Comparison of ENCODE assay signal across 12 mouse cellular contexts in the genomic region with DNA sequence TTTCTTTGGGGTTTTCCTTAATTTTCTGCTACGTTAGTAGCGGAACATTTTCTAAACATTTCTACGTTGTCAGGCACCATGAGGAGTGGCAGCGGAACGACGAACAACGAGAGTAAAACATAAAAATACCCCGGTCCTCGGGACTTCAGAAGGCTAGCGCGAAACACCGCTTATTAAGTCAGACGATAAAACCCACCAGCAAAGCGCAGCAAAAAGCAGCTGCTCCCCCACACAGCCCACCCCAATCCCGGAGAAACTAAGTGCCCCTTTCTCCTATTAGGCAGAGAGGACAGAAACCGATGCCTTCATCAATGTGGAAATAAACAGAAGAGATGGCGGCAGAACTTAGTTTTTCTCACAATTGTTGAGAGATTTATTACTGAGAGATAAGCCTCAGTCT. TPM values are rescaled to one million over a fixed set of nuclear protein-coding genes. Genes with fewer than 3 reads are reported as not detected.
DNase-seq lines count a peak whose midpoint lies in the region; ATAC-seq and TF ChIP-seq lines count a peak whose summit lies in the region.
"Had no signal": no experiment of that assay in that cellular context is flagged by ENCODE, and none has a peak within 500 bp of the region (broad histone marks: within the 10 kb centered on the region; RNA-seq: fewer than 3 reads in every experiment).

No protein-coding gene starts in this region.

- H3K9me3 ChIP-seq in heart, embryonic 10.5 days = no peaks in the 10 kb centered on the region
- H3K9me3 ChIP-seq in stomach, embryonic 14.5 days (ENCODE audit: control insufficient read depth, low read depth, low read length) = no peaks in the 10 kb centered on the region
- no peaks in the 10 kb centered on the region for H3K9me3 ChIP-seq in stomach, postnatal 0 days (ENCODE audit: control insufficient read depth, low read length)
- no peaks in the 10 kb centered on the region for H3K9me3 ChIP-seq in limb, embryonic 14.5 days (ENCODE audit: control insufficient read depth, low read length)

- H3K4me3 ChIP-seq in heart, embryonic 10.5 days = peak overlapping the region; percentile 43
- peak overlapping the region; percentile 18 for H3K4me3 ChIP-seq in stomach, embryonic 14.5 days (ENCODE audit: low read depth, low read length)
- no peak overlapping the region for H3K4me3 ChIP-seq in stomach, postnatal 0 days (ENCODE audit: low read depth, low read length)
- peak overlapping the region; percentile 12 for H3K4me3 ChIP-seq in limb, embryonic 14.5 days (replicated peaks; ENCODE audit: low read length)

- WGBS in heart, embryonic 10.5 days = 4% methylated on average over 17 of the region's 17 CpGs
- 2% methylated on average over 17 of the region's 17 CpGs for WGBS in stomach, embryonic 14.5 days
- 3% methylated on average over 17 of the region's 17 CpGs for WGBS in stomach, postnatal 0 days
- WGBS in limb, embryonic 14.5 days = under 1% methylated on average over 17 of the region's 17 CpGs

- no peaks in the 10 kb centered on the region for H3K36me3 ChIP-seq in heart, embryonic 10.5 days
- no peaks in the 10 kb centered on the region for H3K36me3 ChIP-seq in stomach, embryonic 14.5 days (ENCODE audit: control insufficient read depth, insufficient read depth, low read length)
- H3K36me3 ChIP-seq in stomach, postnatal 0 days (ENCODE audit: control insufficient read depth, insufficient read depth, low read length) = no peaks in the 10 kb centered on the region
- no peaks in the 10 kb centered on the region for H3K36me3 ChIP-seq in limb, embryonic 14.5 days (ENCODE audit: control insufficient read depth, insufficient read depth, low read length)

- no peak for TF ChIP-seq EP300 in stomach, postnatal 0 days (optimal IDR thresholded peaks at IDR 0.05)

- no peak for TF ChIP-seq CTCF in stomach, postnatal 0 days (IDR thresholded peaks at IDR 0.05; ENCODE audit: low read depth)

- H3K4me2 ChIP-seq in stomach, embryonic 14.5 days (replicated peaks; ENCODE audit: low read depth, low read length) = peak overlapping the region; percentile 20; the same call in 1 of the 2 replicates
- no peak overlapping the region for H3K4me2 ChIP-seq in stomach, postnatal 0 days (replicated peaks; ENCODE audit: low read depth)
- H3K4me2 ChIP-seq in limb, embryonic 14.5 days (replicated peaks; ENCODE audit: low read depth, low read length, severe bottlenecking) = peak overlapping the region; percentile 34

- peaks cover 87% of the 10 kb centered on the region for H3K27me3 ChIP-seq in heart, embryonic 10.5 days (ENCODE audit: insufficient read depth, poor library complexity, severe bottlenecking)
- peaks cover 37% of the 10 kb centered on the region for H3K27me3 ChIP-seq in stomach, embryonic 14.5 days (ENCODE audit: control insufficient read depth, insufficient read depth, low read length)
- H3K27me3 ChIP-seq in stomach, postnatal 0 days (ENCODE audit: control insufficient read depth, insufficient read depth, low read length) = peaks cover 19% of the 10 kb centered on the region; the same call in 1 of the 2 replicates
- H3K27me3 ChIP-seq in limb, embryonic 14.5 days (ENCODE audit: control insufficient read depth, insufficient read depth, low read length) = peaks cover 67% of the 10 kb centered on the region

- no peak overlapping the region for H3K9ac ChIP-seq in stomach, embryonic 14.5 days (replicated peaks; ENCODE audit: low read depth, low read length)
- H3K9ac ChIP-seq in stomach, postnatal 0 days (ENCODE audit: low read length) = no peak overlapping the region
- H3K9ac ChIP-seq in limb, embryonic 14.5 days (ENCODE audit: low read depth, low read length, severe bottlenecking) = no peak overlapping the region

- no peak for TF ChIP-seq POLR2A in limb, embryonic 14.5 days (IDR thresholded peaks at IDR 0.05; ENCODE audit: borderline replicate concordance, extremely low read depth, insufficient read depth, insufficient read length)

- no peak for DNase-seq in heart, embryonic 10.5 days (ENCODE audit: low spot score)
- DNase-seq in heart, adult 9 months (ENCODE audit: low spot score in 2 of 2) = no peak
- no peak for DNase-seq in stomach, postnatal 0 days (ENCODE audit: low spot score)
- DNase-seq in limb, embryonic 14.5 days (ENCODE audit: low spot score) = no peak
- no peak for DNase-seq in spleen, adult 18-20 months
- no peak for DNase-seq in layer of hippocampus, adult 11-12 months (ENCODE audit: low spot score)
- no peak for DNase-seq in gastrocnemius, adult 8-10 months (ENCODE audit: low spot score in 2 of 2)
- DNase-seq: cerebellum, adult 18-20 months; gastrocnemius, postnatal 10 days had no signal

- no peak for ATAC-seq in stomach, embryonic 14.5 days (ENCODE audit: insufficient number of reproducible peaks, insufficient read depth, low FRiP score, low read depth)
- ATAC-seq in stomach, postnatal 0 days (ENCODE audit: low FRiP score, low TSS enrichment) = no peak
- no peak for ATAC-seq in limb, embryonic 14.5 days (ENCODE audit: low FRiP score, low read depth)

- no peak overlapping the region for H3K27ac ChIP-seq in heart, embryonic 10.5 days
- H3K27ac ChIP-seq in stomach, embryonic 14.5 days (ENCODE audit: low read length) = no peak overlapping the region
- H3K27ac ChIP-seq in stomach, postnatal 0 days (replicated peaks) = no peak overlapping the region
- H3K27ac ChIP-seq in limb, embryonic 14.5 days (replicated peaks; ENCODE audit: low read depth, low read length) = no peak overlapping the region

- peaks cover 14% of the 10 kb centered on the region; the same call in 1 of the 2 replicates for H3K4me1 ChIP-seq in heart, embryonic 10.5 days
- no peaks in the 10 kb centered on the region for H3K4me1 ChIP-seq in stomach, embryonic 14.5 days (ENCODE audit: control insufficient read depth, insufficient read depth, low read length)
- no peaks in the 10 kb centered on the region for H3K4me1 ChIP-seq in stomach, postnatal 0 days (replicated peaks; ENCODE audit: control insufficient read depth, insufficient read depth)
- peaks cover 4% of the 10 kb centered on the region; the same call in 1 of the 2 replicates for H3K4me1 ChIP-seq in limb, embryonic 14.5 days (ENCODE audit: control insufficient read depth, insufficient read depth, low read length)

RNA-seq across cellular contexts. Expression of gene Olig3, which starts 6.5 kb away (rescaled TPM):
- polyA plus RNA-seq in heart, embryonic 10.5 days (2016; fragmentation: Nextera tagmentation; extraction: Ambion mirVana) = not detected in 2 replicates
- polyA plus RNA-seq in stomach, embryonic 14.5 days (2014; fragmentation: Nextera tagmentation; extraction: Ambion mirVana) = not detected in 2 replicates
- 0.05 TPM in 1 of 2 replicates, not detected in the other for polyA plus RNA-seq in stomach, postnatal 0 days (2015; fragmentation: Nextera tagmentation; extraction: Ambion mirVana)
- 0.04 TPM in 1 of 2 replicates, not detected in the other for polyA plus RNA-seq in limb, embryonic 14.5 days (2012; rRNA removed)
- polyA plus RNA-seq in limb, embryonic 14.5 days (2014; fragmentation: Nextera tagmentation; extraction: Ambion mirVana) = not detected in 2 replicates
- total RNA-seq in gastrocnemius, adult 8-10 months (2022) = not detected
- total RNA-seq: gastrocnemius, postnatal 10 days; left cerebral cortex, postnatal 25 days; neutrophil, adult 5-6 weeks had no signal
